Mouse (Mus musculus) common myeloid progenitor, adult 5-6 weeks (primary cell): ENCODE measurements around the gene Zfp354a. TPM values are rescaled to one million over a fixed set of nuclear protein-coding genes. Genes with fewer than 3 reads are reported as not detected.

ENCODE experiments used
- total RNA-seq: library from RNA; stranded (forward); fragments of 200-1000, 187-1606 nt; gene quantifications from 2 replicates; pipeline ENCODE4 v1.2.3, GENCODE M21; 2017

The Zfp354a gene
- total RNA-seq, 1 experiment from 2014 or later, result not detected

Other genes with a start within 250 kb of the Zfp354a start
- 1.9 and 2.3 TPM in 2 replicates for gene Zfp354c, start 231.5 kb upstream of the Zfp354a start, total RNA-seq
- 0.41 and 1.8 TPM in 2 replicates for gene Zfp879, start 217.7 kb upstream of the Zfp354a start, total RNA-seq
- not detected in 2 replicates for gene Grm6, start 208.6 kb upstream of the Zfp354a start, total RNA-seq
- gene Zfp454, start 171.6 kb upstream of the Zfp354a start, total RNA-seq, result not detected in 2 replicates
- 5.6 and 5.9 TPM in 2 replicates for gene Zfp2, start 143.1 kb upstream of the Zfp354a start, total RNA-seq
- gene Zfp354b, start 127.6 kb upstream of the Zfp354a start, total RNA-seq, result 0.05 and 0.24 TPM in 2 replicates
- not detected in 2 replicates for gene 4933414I15Rik, start 115.5 kb upstream of the Zfp354a start, total RNA-seq
- not detected in 2 replicates for gene Prop1, start 105.5 kb upstream of the Zfp354a start, total RNA-seq
- gene Olfr1378, start 92.7 kb upstream of the Zfp354a start, total RNA-seq, result not detected in 2 replicates
- gene Olfr1377, start 77.3 kb upstream of the Zfp354a start, total RNA-seq, result not detected in 2 replicates
- gene Olfr51, start 55.7 kb upstream of the Zfp354a start, total RNA-seq, result not detected in 2 replicates
- not detected in 2 replicates for gene Olfr54, start 45.0 kb upstream of the Zfp354a start, total RNA-seq
- gene Olfr1375, start 11.1 kb upstream of the Zfp354a start, total RNA-seq, result not detected in 2 replicates
- gene Gm12569, start 161.2 kb downstream of the Zfp354a start, total RNA-seq, result not detected in 2 replicates
- gene Clk4, start 202.5 kb downstream of the Zfp354a start, total RNA-seq, result 181 and 198 TPM in 2 replicates
- not detected in 2 replicates for gene BC049762, start 203.8 kb downstream of the Zfp354a start, total RNA-seq
- gene Col23a1, start 230.7 kb downstream of the Zfp354a start, total RNA-seq, result 0.18 TPM in 1 of 2 replicates, not detected in the other